Mouse (Mus musculus) cerebellum, postnatal 36 days (tissue): Measurements from ENCODE around the gene Man2b2.

Experiments used
- DNase-seq, 2 experiments: peaks; one replicate each; pipeline ENCODE4 v3.0.0; 2021 to 2022; ENCODE audit warnings: mixed read lengths in 2 of 2

Man2b2 gene

DNA sequence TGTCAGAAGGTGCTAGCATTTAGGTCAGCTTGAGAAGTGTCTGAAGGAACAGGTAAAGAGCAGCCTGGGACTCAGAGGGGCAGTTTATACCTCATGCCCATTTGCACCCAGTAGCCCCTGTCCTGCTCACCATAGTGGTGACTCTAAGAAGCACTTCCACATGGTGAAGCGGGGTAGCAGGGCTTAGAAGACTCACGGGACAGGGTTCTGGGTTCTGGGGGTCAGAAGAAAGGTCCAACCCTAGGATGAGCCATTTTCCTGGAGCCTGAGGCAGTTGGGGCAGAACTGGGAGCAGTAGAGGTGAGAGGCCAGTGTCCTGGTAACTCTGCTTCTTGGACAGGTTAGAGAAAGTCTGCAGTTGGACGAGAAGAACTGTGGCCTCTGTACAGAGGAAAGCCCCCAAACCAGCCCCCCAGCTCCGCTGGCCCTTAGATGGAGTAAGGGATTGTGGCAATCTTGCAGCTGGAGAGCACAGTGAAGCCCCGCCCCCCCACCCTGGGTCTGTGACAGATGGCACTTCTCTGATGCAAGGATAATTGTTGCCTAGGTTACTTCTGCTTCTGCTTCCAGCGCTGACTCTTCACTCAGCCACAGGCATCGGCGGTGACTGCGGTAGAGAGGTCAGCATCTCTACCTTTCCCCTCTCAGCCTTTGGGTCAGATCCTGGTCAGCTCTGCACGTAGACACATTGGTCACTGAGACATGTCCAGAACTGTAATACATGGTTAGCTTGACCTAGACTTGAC, 63.3 kb downstream of the Man2b2 start:
- DNase-seq: peak; percentile 51 to 54

DNA sequence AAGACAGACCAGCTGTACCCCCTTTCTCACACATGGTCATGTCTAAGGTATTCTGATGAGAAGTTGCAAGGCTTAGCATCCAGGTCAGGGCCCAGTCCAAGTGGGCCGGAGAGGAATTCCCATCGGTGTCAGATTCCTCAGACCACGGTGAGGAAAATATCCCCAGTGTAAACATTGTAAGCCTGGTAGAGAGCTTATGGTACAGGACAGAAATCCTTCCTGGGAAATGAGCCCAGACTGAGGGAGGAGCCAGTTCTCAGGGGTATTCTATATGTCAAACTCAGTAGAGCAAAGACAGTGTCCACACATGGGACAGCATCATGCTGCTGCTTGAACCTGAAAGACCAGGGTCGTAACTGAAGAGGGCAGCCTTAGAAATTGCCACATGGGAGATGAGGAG, 70.6 kb downstream of the Man2b2 start:
- no peak for DNase-seq

DNA sequence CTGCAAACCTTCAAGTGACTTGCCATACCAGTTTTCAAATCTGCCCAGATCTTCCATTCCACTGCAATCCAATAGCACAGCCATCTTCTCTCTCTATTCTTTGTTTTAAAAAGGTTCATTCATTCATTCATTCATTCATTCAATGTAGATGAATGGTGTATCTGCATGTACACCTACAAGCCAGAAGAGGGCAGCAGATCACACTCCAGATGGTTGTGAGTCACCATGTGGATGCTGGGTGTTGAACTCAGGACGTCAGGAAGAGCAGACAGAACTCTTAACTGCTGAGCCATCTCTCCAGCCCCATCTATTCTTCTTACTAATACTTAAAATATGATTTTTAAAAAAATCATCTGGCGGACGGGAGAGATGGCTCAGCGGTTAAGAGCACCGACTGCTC, 73.4 kb downstream of the Man2b2 start:
- no peak for DNase-seq
